Mouse (Mus musculus) hindbrain, embryonic 16.5 days (tissue): ENCODE results near the gene Iqcc. TPM values are rescaled to one million over a fixed set of nuclear protein-coding genes. Genes with fewer than 3 reads are reported as not detected.

Experiments
- ATAC-seq: fragments of 200-750 bp; cut with Nextera tagmentation; 2 replicates; pipeline ENCODE4 v1.8.0; 2017; ENCODE audit warnings: moderate TSS enrichment, moderate library complexity
- H3K27ac ChIP-seq: fragments of 300-500 bp; sonication (generic); 2 replicates; pipeline ENCODE4 v1.5.1; 2014; ENCODE audit warnings: low read depth, mild to moderate bottlenecking, control low read depth, low read length, moderate library complexity
- H3K27me3 ChIP-seq: fragments of 300-500 bp; sonication (generic); replicated peaks from 2 replicates; pipeline ENCODE4 v1.6.1; 2014; ENCODE audit warnings: low read length; ENCODE audit not compliant: control insufficient read depth, insufficient read depth
- H3K36me3 ChIP-seq: fragments of 300-500 bp; sonication (generic); 2 replicates; pipeline ENCODE4 v1.6.1; 2014; ENCODE audit warnings: mild to moderate bottlenecking, low read length, moderate library complexity, mixed read lengths; ENCODE audit not compliant: control insufficient read depth, insufficient read depth
- H3K4me1 ChIP-seq: fragments of 300-500 bp; sonication (generic); 2 replicates; pipeline ENCODE4 v1.6.1; 2014; ENCODE audit warnings: low read depth, low read length; ENCODE audit not compliant: control insufficient read depth, insufficient read depth
- H3K4me2 ChIP-seq: fragments of 300-500 bp; sonication (generic); 2 replicates; pipeline ENCODE4 v1.6.1; 2014; ENCODE audit warnings: mild to moderate bottlenecking, low read length, control low read depth, moderate library complexity
- H3K4me3 ChIP-seq: fragments of 300-500 bp; sonication (generic); 2 replicates; pipeline ENCODE4 v1.5.1; 2014; ENCODE audit warnings: mild to moderate bottlenecking, low read length, control low read depth, moderate library complexity
- H3K9ac ChIP-seq: fragments of 300-500 bp; sonication (generic); 2 replicates; pipeline ENCODE4 v1.6.1; 2014; ENCODE audit warnings: low read depth, mild to moderate bottlenecking, control low read depth, low read length, moderate library complexity
- H3K9me3 ChIP-seq: fragments of 300-500 bp; sonication (generic); 2 replicates; pipeline ENCODE4 v1.6.1; 2014; ENCODE audit warnings: mild to moderate bottlenecking, low read length, moderate library complexity; ENCODE audit not compliant: control insufficient read depth
- WGBS: fragments of 180-500 bp; shearing (Covaris S2); extraction: QIAGEN DNeasy Blood & Tissue Kit; methylation state at CpG from one replicate; pipeline ENCODE4 v1.1.7; 2014; 5-methylcytosine and 5-hydroxymethylcytosine counted together
- polyA plus RNA-seq: library from polyadenylated mRNA; unstranded; fragments of >200 nt; fragmentation: Nextera tagmentation; extraction: Ambion mirVana; gene quantifications from 2 replicates; pipeline ENCODE4 v1.2.1, GENCODE M21; 2015

The Iqcc gene
- polyA plus RNA-seq, 1 experiment from 2014 or later, result 27.6 TPM

DNA sequence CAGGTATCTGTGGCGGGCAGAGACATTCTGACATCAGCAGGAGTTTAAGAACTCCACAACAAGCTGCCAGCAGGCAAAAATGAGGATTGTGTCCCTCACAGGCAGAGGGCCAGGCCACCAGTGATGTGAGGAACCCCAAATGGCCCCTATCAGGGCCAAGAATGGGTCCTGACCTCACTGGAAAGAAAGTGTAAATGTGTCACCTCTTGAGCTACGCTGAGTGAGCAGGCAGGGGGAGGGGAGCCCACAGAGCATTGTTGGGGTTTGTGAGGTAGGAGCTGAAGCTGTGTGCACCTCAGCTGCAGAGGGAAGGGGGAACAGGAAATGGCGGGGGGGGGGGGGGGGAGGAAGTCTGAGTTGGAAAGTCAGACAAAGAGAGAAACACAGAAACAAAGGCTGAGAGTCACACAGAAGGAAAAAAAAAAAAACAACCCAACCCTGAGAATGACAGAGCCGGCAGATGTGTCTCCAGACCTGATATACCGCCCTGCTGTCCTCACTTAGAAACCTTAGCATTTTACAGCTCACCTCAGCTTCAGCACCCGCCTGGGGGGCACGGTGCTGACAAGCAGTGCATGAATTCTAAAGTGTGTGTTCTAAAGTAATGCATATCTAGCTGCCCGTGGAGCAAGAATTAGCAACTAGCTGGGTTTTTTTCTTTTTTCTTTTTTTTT lies 43.6 kb downstream of the Iqcc start:
- peaks cover 3% of the 10 kb centered on the region; the same call in 1 of the 2 replicates for H3K4me1 ChIP-seq
- no peaks in the 10 kb centered on the region for H3K36me3 ChIP-seq
- no peaks in the 10 kb centered on the region for H3K9me3 ChIP-seq
- ATAC-seq, result no peak
- H3K9ac ChIP-seq, result no peak overlapping the region
- H3K4me2 ChIP-seq, result no peak overlapping the region
- H3K4me3 ChIP-seq, result no peak overlapping the region
- WGBS, result 59% methylated on average over 7 of the region's 8 CpGs
- H3K27me3 ChIP-seq, result no peaks in the 10 kb centered on the region
- H3K27ac ChIP-seq, result no peak overlapping the region

DNA sequence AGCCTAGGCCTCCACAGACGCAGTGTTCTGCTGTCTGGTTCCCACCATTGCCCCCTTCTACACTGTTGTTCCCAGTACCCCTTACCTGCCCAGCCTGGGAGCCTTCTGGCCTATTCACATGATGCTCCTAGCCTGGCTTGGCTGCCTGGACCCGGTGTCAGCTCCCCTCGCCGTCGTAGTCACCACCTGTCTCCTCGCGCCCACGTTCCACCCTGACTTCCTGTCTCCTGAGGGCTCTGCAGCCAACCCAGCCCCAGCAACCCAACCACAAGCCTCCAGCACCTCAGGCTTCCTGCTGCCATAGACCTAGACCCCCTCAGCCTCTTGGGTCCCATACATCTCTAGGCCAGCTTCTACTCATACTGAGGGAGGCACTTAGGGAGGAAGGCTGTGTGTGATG lies 45.5 kb downstream of the Iqcc start, which contains the start of gene Lck:
Gene Lck, minus strand, starts transcription at position 212 of the 400 bp plus-strand sequence.
- no peak within 1 kb of the TSS for H3K27ac ChIP-seq
- H3K27me3 ChIP-seq, result no peaks in the 10 kb centered on the region
- no peak within 1 kb of the TSS for H3K4me3 ChIP-seq
- peaks cover 3% of the 10 kb centered on the region; the same call in 1 of the 2 replicates for H3K4me1 ChIP-seq
- H3K36me3 ChIP-seq, result no peaks in the 10 kb centered on the region
- H3K4me2 ChIP-seq, result no peak within 1 kb of the TSS
- no peak within 1 kb of the TSS for H3K9ac ChIP-seq
- 93% methylated on average over 8 of the region's 8 CpGs for WGBS
- ATAC-seq, result no peak
- no peaks in the 10 kb centered on the region for H3K9me3 ChIP-seq

DNA sequence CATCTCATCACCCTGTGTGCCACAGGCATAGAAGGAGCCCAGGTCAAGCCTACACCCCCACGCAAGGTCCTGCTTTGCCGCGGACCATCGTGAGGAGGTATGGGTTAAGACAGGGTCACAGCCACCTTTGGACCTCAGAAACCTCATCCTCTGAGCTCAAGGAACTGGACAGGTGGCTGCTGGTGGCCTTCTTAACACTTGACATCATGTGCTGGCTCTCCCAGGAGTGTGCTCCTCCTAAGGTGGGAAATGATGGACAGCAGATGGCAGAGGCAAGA lies 45.9 kb downstream of the Iqcc start:
- no peak overlapping the region for H3K4me2 ChIP-seq
- H3K27me3 ChIP-seq, result no peaks in the 10 kb centered on the region
- H3K9ac ChIP-seq, result no peak overlapping the region
- no peak overlapping the region for H3K27ac ChIP-seq
- WGBS, result 95% methylated on average over 4 of the region's 4 CpGs
- ATAC-seq, result no peak
- no peaks in the 10 kb centered on the region for H3K36me3 ChIP-seq
- no peak overlapping the region for H3K4me3 ChIP-seq
- H3K4me1 ChIP-seq, result peaks cover 3% of the 10 kb centered on the region; the same call in 1 of the 2 replicates
- no peaks in the 10 kb centered on the region for H3K9me3 ChIP-seq

DNA sequence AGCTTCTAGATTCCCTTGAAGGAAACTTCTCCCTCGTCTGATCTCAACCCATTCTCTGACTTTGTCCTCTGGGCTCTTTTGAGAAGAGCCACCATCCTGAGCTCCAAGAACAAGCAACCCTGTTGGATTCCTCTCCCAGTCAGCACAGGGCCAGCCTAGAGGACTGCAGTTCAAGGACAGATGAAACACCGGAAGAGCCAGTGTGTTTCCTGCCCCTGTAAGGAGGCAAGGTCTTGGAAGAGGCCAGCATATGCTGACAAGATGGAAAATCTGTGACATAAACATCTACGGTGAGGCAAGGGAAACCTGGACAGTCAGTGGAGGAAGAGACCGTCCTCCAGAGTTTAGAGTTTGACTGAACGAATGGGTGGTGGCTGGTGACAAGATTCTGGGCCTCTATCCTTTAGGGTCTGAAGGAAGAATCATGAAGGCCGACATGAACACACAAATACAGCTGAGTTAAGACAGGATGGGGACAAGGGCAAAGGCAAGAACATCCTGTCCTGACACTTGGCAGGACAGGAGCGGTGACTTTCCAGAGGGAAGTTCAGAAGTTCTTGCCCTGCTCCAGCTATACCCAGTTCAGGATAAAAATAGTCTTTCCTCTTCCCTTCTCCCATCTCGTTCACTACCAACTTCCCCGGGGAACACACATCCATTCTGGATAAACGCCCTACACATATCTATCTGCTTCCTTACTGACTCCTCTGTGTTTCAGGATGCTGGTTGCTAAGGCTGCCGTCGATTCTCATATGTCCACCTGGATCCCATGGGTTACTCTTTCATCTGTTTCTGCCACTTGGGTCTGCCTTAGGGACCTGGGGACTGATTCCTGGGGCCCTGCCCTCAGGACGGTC lies 46.4 kb downstream of the Iqcc start:
- Histone ChIP-seq H3K9ac (no peak overlapping the region), H3K4me2 (no peak overlapping the region), H3K9me3 (no peaks in the 10 kb centered on the region), H3K36me3 (no peaks in the 10 kb centered on the region), H3K4me1 (peaks cover 3% of the 10 kb centered on the region; the same call in 1 of the 2 replicates), H3K27ac (no peak overlapping the region), H3K4me3 (no peak overlapping the region), H3K27me3 (no peaks in the 10 kb centered on the region)
- WGBS, result 87% methylated on average over 13 of the region's 13 CpGs
- no peak for ATAC-seq

DNA sequence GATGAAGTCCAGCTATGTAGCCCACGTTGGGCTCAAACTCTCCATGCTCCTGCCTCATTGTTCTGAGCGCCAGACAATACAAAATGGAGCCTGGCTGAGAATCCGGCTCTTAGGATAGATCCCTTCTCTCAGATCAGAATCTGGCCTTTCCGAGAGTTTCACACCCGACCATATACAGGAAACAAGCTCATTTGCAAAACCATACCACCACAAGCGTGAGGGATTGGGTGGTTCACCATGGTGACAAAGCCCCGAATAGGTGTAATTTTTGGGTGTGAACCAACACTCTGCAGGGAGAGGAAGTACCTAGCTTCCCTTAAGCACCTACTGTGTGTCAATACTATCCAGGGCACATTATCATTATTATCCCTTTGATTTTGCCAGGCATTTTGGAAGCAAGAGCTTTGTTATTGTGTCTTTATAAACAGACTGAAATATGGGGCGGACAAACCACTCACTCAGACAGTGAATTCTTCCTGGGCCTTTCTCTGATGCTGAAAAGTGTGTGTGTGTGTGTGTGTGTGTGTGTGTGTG lies 47.3 kb downstream of the Iqcc start:
- 75% methylated on average over 8 of the region's 8 CpGs for WGBS
- no peak for ATAC-seq
- H3K27ac ChIP-seq, result no peak overlapping the region
- H3K36me3 ChIP-seq, result no peaks in the 10 kb centered on the region
- no peaks in the 10 kb centered on the region for H3K9me3 ChIP-seq
- H3K4me1 ChIP-seq, result no peaks in the 10 kb centered on the region
- H3K9ac ChIP-seq, result no peak overlapping the region
- no peaks in the 10 kb centered on the region for H3K27me3 ChIP-seq
- no peak overlapping the region for H3K4me2 ChIP-seq
- no peak overlapping the region for H3K4me3 ChIP-seq

DNA sequence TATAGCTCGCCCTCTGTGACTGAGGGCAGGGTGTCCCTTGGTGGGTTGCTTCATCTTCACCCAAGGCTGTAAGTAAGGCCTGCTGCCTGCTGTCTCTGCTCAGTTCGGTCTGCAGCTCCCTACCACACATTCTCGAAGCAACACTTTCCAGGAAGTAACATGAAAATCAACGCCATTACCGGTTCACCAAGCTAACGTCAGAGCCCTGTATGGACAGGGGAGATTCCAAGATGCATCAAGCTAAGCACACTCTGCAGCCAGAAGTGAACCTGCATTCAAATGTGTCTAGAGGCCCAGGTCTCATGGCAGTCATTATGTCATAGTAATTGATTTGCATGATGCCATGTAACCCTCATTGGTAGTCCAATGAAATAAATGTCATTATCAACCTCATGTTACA lies 48.9 kb downstream of the Iqcc start:
- H3K4me3 ChIP-seq, result no peak overlapping the region
- H3K4me1 ChIP-seq, result no peaks in the 10 kb centered on the region
- no peaks in the 10 kb centered on the region for H3K9me3 ChIP-seq
- no peak overlapping the region for H3K27ac ChIP-seq
- no peak overlapping the region for H3K9ac ChIP-seq
- ATAC-seq, result no peak
- no peaks in the 10 kb centered on the region for H3K36me3 ChIP-seq
- no peaks in the 10 kb centered on the region for H3K27me3 ChIP-seq
- H3K4me2 ChIP-seq, result no peak overlapping the region
- WGBS, result 94% methylated on average over 6 of the region's 6 CpGs

DNA sequence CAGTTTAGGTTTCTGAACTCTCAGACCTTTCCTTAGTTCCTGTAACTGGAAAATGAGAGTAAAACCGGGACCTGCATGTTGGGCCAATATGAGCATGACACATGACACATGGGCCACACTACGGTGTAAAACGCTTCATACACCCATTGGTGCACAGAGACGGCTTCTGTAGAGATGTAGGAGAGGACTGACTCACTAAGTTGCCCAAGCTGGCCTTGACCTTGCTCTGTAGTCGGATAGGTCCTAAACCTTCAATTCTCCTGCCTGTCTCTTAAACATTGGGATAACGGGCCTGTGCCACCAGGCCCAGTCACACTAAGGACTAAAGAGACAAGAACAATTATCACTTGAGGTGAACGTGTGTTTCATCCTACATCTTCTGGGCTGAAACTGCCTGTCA lies 50.5 kb downstream of the Iqcc start:
- no peaks in the 10 kb centered on the region for H3K27me3 ChIP-seq
- H3K36me3 ChIP-seq, result no peaks in the 10 kb centered on the region
- no peak for ATAC-seq
- H3K9me3 ChIP-seq, result no peaks in the 10 kb centered on the region
- no peak overlapping the region for H3K27ac ChIP-seq
- H3K4me1 ChIP-seq, result no peaks in the 10 kb centered on the region
- no peak overlapping the region for H3K9ac ChIP-seq
- WGBS, result 95% methylated on average over 7 of the region's 7 CpGs
- H3K4me2 ChIP-seq, result no peak overlapping the region
- no peak overlapping the region for H3K4me3 ChIP-seq

DNA sequence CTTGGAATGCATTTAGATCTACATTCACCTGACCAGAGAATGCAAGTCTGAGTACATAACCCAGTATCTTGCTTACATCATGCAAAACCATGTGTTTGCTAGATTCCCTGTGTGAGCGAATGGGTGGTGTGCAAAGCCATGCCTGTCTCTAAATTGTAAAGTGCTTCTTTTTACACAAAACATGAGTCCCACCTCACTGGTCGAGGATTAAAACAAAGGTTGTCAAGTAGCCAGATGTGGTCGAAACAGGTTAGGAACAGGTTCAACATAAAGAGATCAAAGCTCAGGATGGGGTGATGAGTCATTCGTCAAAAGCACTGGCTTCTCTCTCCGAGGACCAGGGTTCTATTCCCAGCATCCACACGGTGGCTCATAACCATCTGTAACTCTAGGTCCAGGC lies 53.8 kb downstream of the Iqcc start:
- no peak overlapping the region for H3K4me2 ChIP-seq
- no peaks in the 10 kb centered on the region for H3K4me1 ChIP-seq
- no peak overlapping the region for H3K9ac ChIP-seq

More for the DNA sequence above, 53.8 kb downstream of the Iqcc start:
- H3K9me3 ChIP-seq, result no peaks in the 10 kb centered on the region
- ATAC-seq, result no peak
- WGBS, result 90% methylated on average over 6 of the region's 6 CpGs
- H3K27ac ChIP-seq, result no peak overlapping the region
- no peaks in the 10 kb centered on the region for H3K27me3 ChIP-seq
- no peaks in the 10 kb centered on the region for H3K36me3 ChIP-seq
- H3K4me3 ChIP-seq, result no peak overlapping the region
